Comparison of ENCODE assay signal across 8 mouse cellular contexts in the genomic region with DNA sequence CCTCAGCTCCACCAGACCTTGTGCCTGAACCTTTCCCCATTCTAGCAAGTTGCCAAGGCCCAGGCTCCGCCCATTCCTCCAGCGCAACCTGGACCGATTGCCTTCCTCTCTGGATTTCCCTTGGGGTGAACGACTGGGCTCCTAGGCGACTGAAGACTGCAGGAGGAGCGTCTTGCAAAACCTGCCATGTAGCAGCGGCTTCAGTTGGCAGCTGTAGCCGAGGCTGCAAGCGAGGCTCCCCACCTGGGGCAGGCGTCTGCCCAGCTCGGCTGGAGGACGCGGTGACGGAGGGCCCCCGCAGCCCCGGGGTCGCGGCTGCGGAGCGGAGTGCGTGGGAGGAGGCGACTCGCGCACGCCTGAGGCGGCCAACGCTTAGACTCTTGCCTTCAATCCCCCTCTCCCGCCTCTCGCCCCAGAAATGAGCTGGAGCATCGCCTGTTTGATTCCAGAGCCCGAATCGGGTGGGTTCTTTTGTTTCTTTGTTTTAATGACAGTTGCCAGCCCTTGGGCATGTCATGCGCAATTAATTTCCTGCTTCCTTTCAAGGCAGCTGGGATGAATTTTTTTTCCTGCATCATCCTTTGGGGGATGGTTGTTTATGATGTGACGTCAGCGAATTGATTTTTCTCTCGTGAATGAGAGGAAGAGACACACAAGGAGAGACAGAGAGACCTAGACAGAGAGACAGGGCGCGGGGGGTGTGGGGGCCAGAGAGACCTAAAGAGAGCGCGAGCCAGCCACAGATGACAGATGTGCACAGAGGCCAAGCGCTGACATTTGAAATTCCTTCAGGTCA. TPM values are rescaled to one million over a fixed set of nuclear protein-coding genes. Genes with fewer than 3 reads are reported as not detected.
A peak's percentile ranks its signal among the peaks of the same experiment; 100 is the strongest.
DNase-seq lines count a peak whose midpoint lies in the region; ATAC-seq and TF ChIP-seq lines count a peak whose summit lies in the region.

No protein-coding gene starts in this region.

- H3K9me3 ChIP-seq in intestine, postnatal 0 days (ENCODE audit: control insufficient read depth), result no peaks in the 10 kb centered on the region
- H3K9me3 ChIP-seq in stomach, embryonic 15.5 days, result no peaks in the 10 kb centered on the region

- intact Hi-C loops in left cerebral cortex, postnatal 4 days (cut with DNase I), result no loop called here

- no peak overlapping the region for H3K27ac ChIP-seq in intestine, postnatal 0 days (ENCODE audit: low read depth, low read length)
- peak overlapping the region; percentile 67; the same call in 1 of the 2 replicates for H3K27ac ChIP-seq in stomach, embryonic 15.5 days

- peak; percentile 13 for DNase-seq in CD4-positive, CD25-positive, alpha-beta regulatory T cell, adult 2 months (ENCODE audit: low read depth, low spot score)
- DNase-seq in embryo, embryonic 10 days (ENCODE audit: low spot score), result peak; percentile 65
- peak; percentile 18 for DNase-seq in gastrocnemius, postnatal 25 days
- DNase-seq in left cerebral cortex, postnatal 4 days, result peak; percentile 59
- DNase-seq in mesoderm, embryonic 11.5 days (ENCODE audit: low read depth, low spot score), result peak; percentile 78

- 1% methylated on average over 41 of the region's 41 CpGs for WGBS in intestine, postnatal 0 days
- WGBS in stomach, embryonic 15.5 days, result 2% methylated on average over 38 of the region's 41 CpGs

- peak overlapping the region; percentile 86 for H3K4me2 ChIP-seq in intestine, postnatal 0 days (replicated peaks; ENCODE audit: low read depth)
- H3K4me2 ChIP-seq in stomach, embryonic 15.5 days, result peak overlapping the region; percentile 99

- H3K27me3 ChIP-seq in intestine, postnatal 0 days (replicated peaks; ENCODE audit: control insufficient read depth, insufficient read depth, low read length), result peaks cover 14% of the 10 kb centered on the region; the same call in 1 of the 2 replicates
- no peaks in the 10 kb centered on the region for H3K27me3 ChIP-seq in stomach, embryonic 15.5 days (replicated peaks)

- 0 out of 2 replicates have a peak, but pooled peaks cover 3% of the 10 kb centered on the region for H3K4me1 ChIP-seq in intestine, postnatal 0 days (replicated peaks; ENCODE audit: control insufficient read depth, insufficient read depth, low read length)
- H3K4me1 ChIP-seq in stomach, embryonic 15.5 days, result peaks cover 6% of the 10 kb centered on the region; the same call in 1 of the 2 replicates

- no peak overlapping the region for H3K9ac ChIP-seq in intestine, postnatal 0 days (ENCODE audit: low read depth, low read length)
- peak overlapping the region; percentile 50 for H3K9ac ChIP-seq in stomach, embryonic 15.5 days

- no peak for ATAC-seq in CD4-positive, CD25-positive, alpha-beta regulatory T cell, adult 4 months
- ATAC-seq in intestine, postnatal 0 days, result no peak
- peak; percentile 47; the same call in 1 of the 2 replicates for ATAC-seq in stomach, embryonic 15.5 days (ENCODE audit: insufficient read depth, low FRiP score, low read depth)

- TF ChIP-seq CTCF in intestine, postnatal 0 days (IDR thresholded peaks at IDR 0.05; ENCODE audit: low read depth), result no peak

- peak overlapping the region; percentile 42 for H3K4me3 ChIP-seq in intestine, postnatal 0 days (ENCODE audit: low read depth, low read length)
- H3K4me3 ChIP-seq in stomach, embryonic 15.5 days (replicated peaks), result peak overlapping the region; percentile 57

- no peaks in the 10 kb centered on the region for H3K36me3 ChIP-seq in intestine, postnatal 0 days (ENCODE audit: control insufficient read depth, insufficient read depth)
- H3K36me3 ChIP-seq in stomach, embryonic 15.5 days, result no peaks in the 10 kb centered on the region

RNA-seq across cellular contexts. Expression of a gene that starts 18.2 kb away (rescaled TPM):
- polyA plus RNA-seq in CD4-positive, CD25-positive, alpha-beta regulatory T cell, adult 4 months (2017; shearing (Covaris generic)), result 1 to 10 TPM; 1.7 to 2.8 TPM
- 1 to 10 TPM in 1 of 2 experiments, under 1 TPM in 1; 0.67 to 1.5 TPM for total RNA-seq in gastrocnemius, postnatal 25 days (2021)
- 5.7 and 6.1 TPM in 2 replicates for polyA plus RNA-seq in intestine, postnatal 0 days (2015; fragmentation: Nextera tagmentation; extraction: Ambion mirVana)
- 100 to 1,000 TPM; 205 to 209 TPM for total RNA-seq in left cerebral cortex, postnatal 4 days (2021)
- 7.1 and 8.1 TPM in 2 replicates for polyA plus RNA-seq in stomach, embryonic 15.5 days (2015; fragmentation: Nextera tagmentation; extraction: Ambion mirVana)

Comparison
In these comparisons a context has a peak if more than half of its experiments do, and no peak if none do; other contexts are left out.
1. DNase-seq: peak in every context shown above with its lines; median percentile 78 in mesoderm, embryonic 11.5 days; 65 in embryo, embryonic 10 days; 59 in left cerebral cortex, postnatal 4 days; 18 in gastrocnemius, postnatal 25 days; 13 in CD4-positive, CD25-positive, alpha-beta regulatory T cell, adult 2 months.